Mouse (Mus musculus): ENCODE results near the gene Ccm2l.

- TF ChIP-seq POLR2A (IDR thresholded peaks at IDR 0.05; ENCODE audit: insufficient read depth, low read depth, low read length) (no peak), CTCF (IDR thresholded peaks at IDR 0.05) (no peak), EP300 (IDR thresholded peaks at IDR 0.05; ENCODE audit: insufficient read depth, low read depth, low read length) (no peak)
These were observed 45.5 kb downstream of the Ccm2l start for GRCm38 (mm10) chr2:153111298-153111697.

Data from heart, adult 2 months (tissue).